Mouse (Mus musculus) adrenal gland, adult (tissue): ENCODE measurements at regions not wholly inside any gene's neighbourhood (a gene's known extent, or its start where the extent isn't known, plus 50 kb on each side); places are given as distances from the start of the nearest gene placed in this dataset.
A peak's percentile ranks its signal among the peaks of the same experiment; 100 is the strongest.
"Not testable (repeated sequence)": the region's sequence is repeated elsewhere in the genome, so short reads cannot be mapped to it uniquely, and the experiment has no call there.

Experiments
- DNase-seq, 2 experiments: peaks; one replicate each; pipeline ENCODE4 v3.0.0; 2022 to 2023; ENCODE audit warnings: low spot score in 1 of 2; ENCODE audit not compliant: inconsistent age in 2 of 2

DNA sequence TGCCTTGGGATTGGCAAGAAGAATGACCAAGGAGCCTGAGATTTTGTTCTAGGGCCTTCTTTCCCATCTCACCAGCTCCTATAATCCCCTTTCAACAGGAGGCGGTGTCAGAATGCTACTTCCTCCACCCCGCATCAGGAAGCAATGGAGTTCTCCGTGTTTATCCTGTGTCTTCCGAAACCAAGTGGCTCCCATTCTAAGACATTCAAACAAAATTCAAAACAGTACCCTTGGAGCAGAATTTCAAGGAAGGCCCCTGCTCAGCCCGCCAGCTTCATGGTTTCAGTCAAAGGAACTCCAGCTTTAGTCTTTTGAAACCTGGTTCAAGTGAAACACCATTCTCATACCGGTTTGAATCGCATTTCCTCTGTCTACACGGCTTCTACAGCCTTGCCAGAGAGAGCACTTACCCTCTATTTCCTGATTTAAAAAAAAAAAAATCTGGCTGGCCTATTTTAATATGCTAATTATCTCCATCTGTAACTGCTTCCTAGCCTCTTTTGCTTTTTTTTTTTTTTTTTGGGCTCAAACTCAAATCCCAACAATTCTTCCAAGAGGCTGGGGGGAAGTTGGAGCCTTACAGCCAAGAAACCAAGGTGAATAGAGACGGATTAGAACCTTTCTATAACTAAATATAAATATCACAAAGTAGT lies 167.7 kb upstream of the Fam3c start:
- no peak for DNase-seq

DNA sequence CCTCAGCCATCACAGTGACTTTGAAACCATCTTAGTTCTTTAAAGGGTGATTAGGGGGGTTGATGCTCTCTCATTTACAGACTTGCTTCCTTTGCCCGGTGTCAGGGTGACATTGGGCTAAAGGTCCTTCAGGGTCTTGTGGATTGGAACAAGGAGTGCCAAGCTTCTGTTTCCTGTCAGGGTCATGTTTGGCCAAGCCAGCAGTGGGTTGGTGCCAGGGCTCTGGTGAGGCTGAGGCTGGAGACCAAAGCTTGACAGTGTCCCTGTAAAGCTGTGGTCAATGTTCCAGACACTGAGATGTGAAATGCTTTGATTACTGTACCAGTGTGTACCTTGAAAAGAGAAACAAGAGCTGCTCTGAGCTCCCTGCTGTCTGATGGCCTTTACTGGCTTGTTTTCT lies 150.8 kb upstream of the Fam3c start:
- DNase-seq: peak; percentile 12 to 66

DNA sequence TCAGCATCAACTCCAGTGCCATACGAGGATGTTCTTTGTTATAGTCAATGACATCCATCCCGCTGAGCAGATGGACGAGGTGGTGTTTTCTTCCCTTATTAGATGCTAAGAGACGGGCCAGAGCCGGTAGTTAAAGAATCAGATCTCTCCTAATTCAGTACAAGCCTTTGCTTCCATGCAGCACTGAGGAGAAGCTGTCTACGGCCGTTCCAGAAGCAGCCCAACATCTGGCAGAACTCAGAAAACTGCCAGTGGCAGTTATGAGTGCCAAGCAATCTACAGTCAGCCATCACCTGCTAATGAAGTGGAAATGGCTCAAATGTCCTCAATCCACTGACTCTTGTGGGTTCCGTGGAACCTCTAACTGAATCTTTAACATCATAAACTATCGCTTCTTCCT lies 141.3 kb upstream of the Fam3c start:
- DNase-seq: no peak

GRCm38 (mm10) chr6:22496471-22496870 lies 140.4 kb upstream of the Fam3c start:
- peak in 1 of 2 experiments; percentile 41 for DNase-seq

GRCm38 (mm10) chr6:22493632-22494260 lies 137.7 kb upstream of the Fam3c start:
- DNase-seq: peak; percentile 10 to 79

DNA sequence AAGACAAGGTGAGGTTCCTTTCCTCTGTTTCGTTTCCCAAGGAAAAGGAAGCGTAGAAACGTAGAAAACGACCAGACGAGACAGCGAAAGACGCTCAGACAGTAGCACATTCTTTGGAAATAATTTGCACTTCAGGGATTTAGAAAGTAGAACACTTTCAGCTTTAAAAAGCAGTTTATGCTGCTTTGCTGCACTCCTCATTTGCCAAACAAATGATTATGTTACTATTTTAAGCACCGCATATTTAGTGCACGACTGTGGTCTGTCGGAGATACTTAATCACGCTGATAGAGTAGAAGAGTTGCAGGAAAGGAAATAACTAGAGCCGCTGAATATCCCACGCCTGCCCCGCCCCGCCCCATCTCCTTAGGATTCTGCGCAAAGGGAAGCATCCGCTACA lies 136.9 kb upstream of the Fam3c start:
- no peak for DNase-seq

DNA sequence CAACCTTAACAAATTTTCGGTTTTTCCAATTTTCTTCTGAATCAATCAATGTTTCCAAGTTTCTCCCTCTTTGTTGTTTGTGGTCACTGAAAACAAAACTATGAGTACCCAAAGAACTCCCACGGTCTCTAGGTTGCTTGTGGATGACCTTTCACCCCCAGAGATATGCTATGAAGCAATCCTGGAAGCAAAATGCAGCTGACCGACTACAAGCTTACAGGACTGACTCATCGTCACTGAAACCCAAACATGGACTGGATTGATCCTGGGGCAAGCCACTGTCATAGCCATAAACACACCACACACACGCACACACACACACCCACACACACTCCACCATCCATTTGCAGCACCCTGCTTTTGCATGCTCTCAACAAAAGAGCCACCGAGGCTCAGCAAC lies 134.7 kb upstream of the Fam3c start:
- peak in 1 of 2 experiments; percentile 58 for DNase-seq

- DNase-seq: no peak
Observed at GRCm38 (mm10) chr6:22487467-22487866, 131.4 kb upstream of the Fam3c start.

DNA sequence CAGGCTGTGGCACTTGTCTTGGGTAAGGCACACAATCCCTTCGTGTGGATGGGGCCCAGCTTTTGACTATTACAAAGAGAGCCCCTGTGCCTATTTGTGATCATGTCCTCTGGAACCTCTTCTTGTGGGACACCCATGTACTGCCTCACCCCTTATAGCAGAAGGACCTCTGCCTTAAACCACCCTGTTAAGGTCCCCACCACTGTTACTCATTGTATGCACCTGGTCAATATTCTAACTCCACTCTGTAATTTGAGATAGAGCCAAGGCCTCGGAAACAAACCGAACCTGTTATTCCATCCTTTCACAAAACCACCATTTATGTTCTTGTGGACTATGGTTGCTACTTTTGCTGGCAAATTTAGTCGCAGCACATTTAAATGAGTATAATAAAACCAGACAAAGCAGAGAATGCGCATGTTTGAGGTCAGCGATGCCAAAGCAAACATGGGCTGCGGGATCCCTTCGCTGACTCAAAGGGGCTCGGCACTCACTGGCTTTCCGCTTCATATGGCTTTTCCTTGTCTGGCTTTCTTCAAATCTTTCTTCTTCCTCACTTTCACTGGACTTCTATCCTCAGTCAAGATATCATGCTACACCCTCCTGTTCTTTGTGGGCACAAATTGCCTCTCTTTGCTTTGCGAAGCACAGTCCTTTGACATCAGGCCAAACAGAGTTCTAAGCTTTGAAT lies 129.9 kb upstream of the Fam3c start:
- DNase-seq: no peak

- DNase-seq: not testable (repeated sequence)
Observed at GRCm38 (mm10) chr6:22482257-22482656, 126.2 kb upstream of the Fam3c start.

- no peak for DNase-seq
Observed at GRCm38 (mm10) chr6:22474604-22475003, 118.6 kb upstream of the Fam3c start.

DNA sequence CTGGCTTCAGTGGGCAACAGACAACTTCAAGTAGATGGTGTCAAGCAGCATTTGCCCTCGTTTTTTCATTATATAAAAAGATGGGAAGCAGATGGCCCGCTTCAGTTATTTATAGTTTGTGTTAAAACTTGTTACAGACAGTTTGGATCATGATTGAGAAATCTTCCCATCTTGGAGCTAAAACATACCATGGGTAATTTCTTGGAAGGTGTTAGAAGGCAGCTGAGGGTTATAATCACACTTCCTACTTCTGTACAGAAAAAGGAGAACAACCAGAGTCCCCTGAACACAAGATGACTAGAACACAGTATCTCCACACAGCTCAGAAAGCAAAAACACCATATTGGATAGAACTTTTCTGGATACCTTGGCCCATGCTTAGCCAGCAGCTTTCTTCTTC lies 118.0 kb upstream of the Fam3c start:
- no peak for DNase-seq

DNA sequence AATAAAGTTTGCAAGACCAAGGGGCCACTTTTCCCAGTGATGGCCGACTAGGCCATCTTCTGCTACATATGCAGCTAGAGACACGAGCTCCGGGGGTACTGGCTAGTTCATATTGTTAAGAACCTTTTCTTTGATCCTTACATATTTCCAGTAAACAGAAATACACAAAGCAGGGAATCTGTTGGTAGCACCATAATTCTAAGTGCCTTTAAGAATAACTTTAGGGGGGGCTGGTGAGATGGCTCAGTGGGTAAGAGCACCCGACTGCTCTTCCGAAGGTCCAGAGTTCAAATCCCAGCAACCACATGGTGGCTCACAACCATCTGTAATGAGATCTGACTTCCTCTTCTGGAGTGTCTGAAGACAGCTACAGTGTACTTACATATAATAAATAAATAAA lies 116.4 kb upstream of the Fam3c start:
- not testable (repeated sequence) for DNase-seq

DNA sequence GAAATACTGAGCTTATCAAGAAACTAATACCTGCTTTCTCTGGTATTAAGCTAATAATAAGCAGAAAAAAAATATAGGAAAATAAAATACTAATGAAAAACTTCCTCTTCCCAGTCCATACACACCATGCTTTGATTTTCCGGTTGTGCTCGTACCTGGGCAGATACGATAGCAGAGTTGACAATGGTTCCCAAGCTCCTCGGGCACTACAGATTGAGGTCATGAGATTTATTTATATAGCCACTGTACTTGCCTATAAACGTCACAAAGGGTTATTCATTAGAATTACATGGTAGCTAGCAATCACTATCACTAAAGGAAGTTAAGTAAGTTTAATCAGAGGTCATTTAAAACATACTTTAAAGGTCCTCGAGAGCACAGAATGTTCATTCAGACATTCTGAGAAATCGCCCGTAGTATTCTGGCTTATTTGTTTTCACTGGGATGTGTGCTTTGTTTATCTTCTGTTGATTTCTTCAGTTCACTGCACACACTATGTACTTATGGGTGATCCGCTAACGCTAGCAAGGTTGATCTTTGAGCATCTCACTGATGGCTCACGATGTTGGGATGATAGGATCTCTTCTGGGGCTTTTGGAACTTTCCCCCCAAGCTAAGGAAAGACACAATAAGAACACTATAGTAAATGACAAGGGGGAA lies 111.4 kb upstream of the Fam3c start:
- no peak for DNase-seq

GRCm38 (mm10) chr6:22465926-22466325 lies 109.9 kb upstream of the Fam3c start:
- no peak for DNase-seq

- no peak for DNase-seq
Observed at GRCm38 (mm10) chr6:22459440-22460016, 103.5 kb upstream of the Fam3c start.

DNA sequence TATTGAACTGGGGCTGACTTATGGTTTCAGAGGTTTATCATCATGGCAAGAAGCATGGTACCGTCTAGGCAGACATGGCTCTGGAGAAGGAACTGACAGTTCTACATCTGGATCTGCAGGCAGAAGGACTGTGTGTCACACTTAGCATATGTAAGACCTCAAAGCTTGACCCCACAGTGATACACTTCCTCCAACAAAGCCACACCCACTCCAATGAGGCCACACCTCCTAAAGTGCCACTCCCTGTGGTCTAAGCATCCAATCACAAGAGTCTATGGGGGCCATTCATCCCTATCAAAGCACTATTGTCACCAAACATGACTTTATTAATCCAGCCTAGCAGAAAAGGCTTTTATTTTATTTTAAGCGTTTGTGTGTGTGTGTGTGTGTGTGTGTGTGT lies 96.2 kb upstream of the Fam3c start:
- DNase-seq: no peak

- DNase-seq: no peak
Observed at GRCm38 (mm10) chr6:22450501-22450900, 94.5 kb upstream of the Fam3c start.

DNA sequence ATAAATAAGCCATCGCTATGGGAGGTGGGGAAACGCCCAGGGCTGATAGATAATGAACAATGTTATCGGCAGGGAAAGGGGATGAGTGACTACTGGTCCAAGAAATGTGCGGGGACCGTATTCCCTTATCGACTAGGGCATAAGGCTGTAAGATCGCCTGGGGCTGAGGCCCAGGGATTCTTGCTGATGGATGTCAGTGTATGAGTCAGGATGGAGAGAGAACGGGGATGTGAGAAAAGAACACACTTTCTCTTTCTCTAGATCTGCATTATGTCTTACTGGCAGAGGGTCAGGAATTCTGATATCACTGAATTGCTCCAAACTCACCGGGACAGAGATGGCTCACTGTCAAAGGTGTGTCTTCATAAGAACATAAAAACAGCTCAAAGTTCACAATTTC lies 92.9 kb upstream of the Fam3c start:
- DNase-seq: no peak

- no peak for DNase-seq
Observed at GRCm38 (mm10) chr6:22447636-22448035, 91.6 kb upstream of the Fam3c start.

DNA sequence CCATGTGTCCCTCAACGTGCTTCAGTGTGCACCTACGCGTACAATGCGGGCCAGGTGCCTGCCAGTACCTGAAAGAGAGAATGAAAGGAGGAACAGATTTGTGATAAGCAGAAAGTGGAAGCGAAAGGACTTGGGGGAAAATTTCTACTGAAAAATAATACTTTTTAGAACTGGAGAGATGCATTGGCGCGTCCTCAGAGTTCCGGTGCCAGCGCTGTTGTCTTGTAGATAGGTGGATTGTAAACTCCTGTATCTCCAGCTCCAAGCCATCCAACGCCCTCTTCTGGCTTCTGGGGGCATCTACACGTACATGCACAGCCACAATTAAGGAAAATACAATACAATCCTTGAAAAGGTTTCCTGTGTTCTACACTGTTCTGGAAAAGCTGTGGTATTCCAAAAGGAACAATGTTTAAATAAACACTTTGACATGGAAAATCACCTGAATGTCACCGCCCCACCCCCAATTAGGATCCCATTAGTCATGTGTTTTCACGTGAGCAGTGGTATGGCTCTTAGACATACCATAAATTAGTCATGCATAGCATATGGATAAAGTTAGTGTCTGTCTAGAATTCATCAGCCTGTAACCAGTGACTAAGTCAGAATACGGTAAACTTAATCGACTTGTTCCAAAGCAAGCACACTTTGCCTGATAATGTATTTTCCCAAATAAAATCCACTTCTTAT lies 90.7 kb upstream of the Fam3c start:
- DNase-seq: peak in 1 of 2 experiments; percentile 30
